Mouse (Mus musculus) layer of hippocampus, adult 11-12 months (tissue): ENCODE measurements at regions not wholly inside any gene's neighbourhood (a gene's known extent, or its start where the extent isn't known, plus 50 kb on each side); places are given as distances from the start of the nearest gene placed in this dataset.

ENCODE experiments used
- DNase-seq: peaks from one replicate; pipeline ENCODE4 v3.0.0; 2022; ENCODE audit warnings: low spot score

- peak; percentile 59 for DNase-seq
These were observed 83.2 kb upstream of the Zfp648 start for GRCm38 (mm10) chr1:154117688-154118373.

GRCm38 (mm10) chr1:154118374-154119004 lies 82.5 kb upstream of the Zfp648 start:
- DNase-seq = peak; percentile 75

GRCm38 (mm10) chr1:154119611-154120010 lies 81.4 kb upstream of the Zfp648 start:
- no peak for DNase-seq

GRCm38 (mm10) chr1:154120693-154121092 lies 80.3 kb upstream of the Zfp648 start:
- peak; percentile 61 for DNase-seq

- no peak for DNase-seq
These were observed 76.0 kb upstream of the Zfp648 start for GRCm38 (mm10) chr1:154124981-154125380.

GRCm38 (mm10) chr1:154126487-154126886 lies 74.5 kb upstream of the Zfp648 start:
- DNase-seq = no peak

GRCm38 (mm10) chr1:154139488-154139887 lies 61.5 kb upstream of the Zfp648 start:
- DNase-seq = peak; percentile 47

GRCm38 (mm10) chr1:154143691-154144090 lies 57.3 kb upstream of the Zfp648 start:
- no peak for DNase-seq

- no peak for DNase-seq
These were observed 53.9 kb upstream of the Zfp648 start for GRCm38 (mm10) chr1:154147001-154147571.

- DNase-seq = no peak
These were observed 52.0 kb upstream of the Zfp648 start for GRCm38 (mm10) chr1:154148948-154149347.

- DNase-seq = no peak
These were observed 51.4 kb upstream of the Zfp648 start for GRCm38 (mm10) chr1:154149431-154150143.

GRCm38 (mm10) chr1:154150167-154150851 lies 50.7 kb upstream of the Zfp648 start:
- peak; percentile 88 for DNase-seq
